ENCODE assay signal across 25 mouse cellular contexts in genomic region chr2:128033503-128033902, GRCm38 (mm10).
DNase-seq lines count a peak whose midpoint lies in the region; ATAC-seq and TF ChIP-seq lines count a peak whose summit lies in the region.
"Had no signal": no experiment of that assay in that cellular context is flagged by ENCODE, and none has a peak within 500 bp of the region (broad histone marks: within the 10 kb centered on the region; RNA-seq: fewer than 3 reads in every experiment).

No protein-coding gene starts in this region.

- peak; percentile 90 for DNase-seq in liver, adult 2 months (ENCODE audit: extremely low read depth, low read depth, low spot score)
- peak; percentile 15 for DNase-seq in 3T3-L1 (ENCODE audit: low read depth, low spot score)
- DNase-seq in adrenal gland, adult 2 months: peak; percentile 80
- DNase-seq in adrenal gland, postnatal 36 days: peak; percentile 57 to 72
- DNase-seq in layer of hippocampus, postnatal 25 days (ENCODE audit: extremely low spot score in 1 of 2, low spot score in 1 of 2): no peak
- DNase-seq: cerebellum, adult 11-12 months; cerebellum, adult 9-11 months; embryo, embryonic 11 days; heart, postnatal 14 days; kidney, adult 2 months; kidney, postnatal 36 days; lung, embryonic 14.5 days; lung, postnatal 14 days; right cerebral cortex, postnatal 4 days had no signal

- ATAC-seq in liver, embryonic 12.5 days: no peak
- ATAC-seq in cerebellum, adult (ENCODE audit: insufficient number of reproducible peaks, low FRiP score, low TSS enrichment): no peak
- ATAC-seq: CD4-positive, CD25-positive, alpha-beta regulatory T cell, adult 4 months; forebrain, embryonic 14.5 days; hindbrain, embryonic 16.5 days had no signal

- no peak overlapping the region for H3K4me3 ChIP-seq in liver, adult 2 months (ENCODE audit: insufficient read depth, low read depth, low read length)
- H3K4me3 ChIP-seq in liver, embryonic 12.5 days: no peak overlapping the region
- H3K4me3 ChIP-seq: embryonic facial prominence, embryonic 12.5 days; limb, embryonic 10.5 days; limb, embryonic 15.5 days; midbrain, embryonic 10.5 days; myocyte; neural tube, embryonic 12.5 days had no signal

- no peaks in the 10 kb centered on the region; the same call in 1 of the 2 replicates for H3K27me3 ChIP-seq in liver, adult 2 months (ENCODE audit: control insufficient read depth, insufficient read depth, low read length)
- H3K27me3 ChIP-seq in liver, embryonic 12.5 days (replicated peaks): no peaks in the 10 kb centered on the region
- H3K27me3 ChIP-seq: embryonic facial prominence, embryonic 12.5 days; limb, embryonic 15.5 days; neural tube, embryonic 12.5 days had no signal

- no peaks in the 10 kb centered on the region for H3K4me1 ChIP-seq in liver, adult 2 months (ENCODE audit: control insufficient read depth, insufficient read depth, low read length)
- H3K4me1 ChIP-seq in liver, embryonic 12.5 days: no peaks in the 10 kb centered on the region
- H3K4me1 ChIP-seq: embryonic facial prominence, embryonic 12.5 days; limb, embryonic 15.5 days had no signal

- no peak overlapping the region for H3K27ac ChIP-seq in liver, adult 2 months (replicated peaks; ENCODE audit: insufficient read depth, low read depth, low read length)
- H3K27ac ChIP-seq in liver, embryonic 12.5 days: no peak overlapping the region
- H3K27ac ChIP-seq: embryonic facial prominence, embryonic 12.5 days; limb, embryonic 10.5 days; limb, embryonic 15.5 days; midbrain, embryonic 10.5 days; neural tube, embryonic 12.5 days had no signal

- no peak for TF ChIP-seq POLR2A in liver, adult 2 months (IDR thresholded peaks at IDR 0.05; ENCODE audit: extremely low read depth, insufficient read depth, low read length)

- H3K36me3 ChIP-seq in liver, adult 2 months (ENCODE audit: control insufficient read depth, insufficient read depth, low read length): no peaks in the 10 kb centered on the region
- H3K36me3 ChIP-seq in liver, embryonic 12.5 days: no peaks in the 10 kb centered on the region
- H3K36me3 ChIP-seq: embryonic facial prominence, embryonic 12.5 days; limb, embryonic 10.5 days; limb, embryonic 15.5 days; midbrain, embryonic 10.5 days; neural tube, embryonic 12.5 days had no signal

- WGBS in liver, adult 2 months: 68% methylated on average over 3 of the region's 3 CpGs
- WGBS in liver, embryonic 12.5 days (ENCODE audit: insufficient replicate concordance): 59% methylated on average over 3 of the region's 3 CpGs

- no peak overlapping the region for H3K9ac ChIP-seq in liver, adult 2 months (ENCODE audit: low read depth, low read length)
- H3K9ac ChIP-seq in liver, embryonic 12.5 days: no peak overlapping the region
- H3K9ac ChIP-seq: embryonic facial prominence, embryonic 12.5 days; limb, embryonic 15.5 days; lung, embryonic 14.5 days; neural tube, embryonic 12.5 days had no signal

- H3K4me2 ChIP-seq in liver, embryonic 12.5 days: no peak overlapping the region
- H3K4me2 ChIP-seq: embryonic facial prominence, embryonic 12.5 days; limb, embryonic 15.5 days; lung, embryonic 14.5 days; neural tube, embryonic 12.5 days had no signal

- H3K9me3 ChIP-seq in liver, embryonic 12.5 days (replicated peaks): no peaks in the 10 kb centered on the region
- H3K9me3 ChIP-seq: embryonic facial prominence, embryonic 12.5 days; limb, embryonic 10.5 days; limb, embryonic 15.5 days; midbrain, embryonic 10.5 days; neural tube, embryonic 12.5 days had no signal

- TF ChIP-seq CTCF in liver, adult 2 months (IDR thresholded peaks at IDR 0.05; ENCODE audit: low read depth, low read length): no peak

- no peaks in the 10 kb centered on the region for H3K79me2 ChIP-seq in liver, adult 2 months (ENCODE audit: control insufficient read depth, insufficient read depth, low read length)

Comparison
In these comparisons a context has a peak if more than half of its experiments do, and no peak if none do; other contexts are left out.
1. DNase-seq: peak in liver, adult 2 months (single experiment), 3T3-L1 (single experiment), adrenal gland, adult 2 months (single experiment) and adrenal gland, postnatal 36 days (2 of 2); none in layer of hippocampus, postnatal 25 days (0 of 2).